Mouse (Mus musculus) right cerebral cortex, postnatal 10 days (tissue): ENCODE data around the gene Cyba.
A peak's percentile ranks its signal among the peaks of the same experiment; 100 is the strongest.

Source experiments
- DNase-seq, 2 experiments: peaks; one replicate each; pipeline ENCODE4 v3.0.0; 2021; ENCODE audit warnings: low spot score in 2 of 2

Gene Cyba

DNA sequence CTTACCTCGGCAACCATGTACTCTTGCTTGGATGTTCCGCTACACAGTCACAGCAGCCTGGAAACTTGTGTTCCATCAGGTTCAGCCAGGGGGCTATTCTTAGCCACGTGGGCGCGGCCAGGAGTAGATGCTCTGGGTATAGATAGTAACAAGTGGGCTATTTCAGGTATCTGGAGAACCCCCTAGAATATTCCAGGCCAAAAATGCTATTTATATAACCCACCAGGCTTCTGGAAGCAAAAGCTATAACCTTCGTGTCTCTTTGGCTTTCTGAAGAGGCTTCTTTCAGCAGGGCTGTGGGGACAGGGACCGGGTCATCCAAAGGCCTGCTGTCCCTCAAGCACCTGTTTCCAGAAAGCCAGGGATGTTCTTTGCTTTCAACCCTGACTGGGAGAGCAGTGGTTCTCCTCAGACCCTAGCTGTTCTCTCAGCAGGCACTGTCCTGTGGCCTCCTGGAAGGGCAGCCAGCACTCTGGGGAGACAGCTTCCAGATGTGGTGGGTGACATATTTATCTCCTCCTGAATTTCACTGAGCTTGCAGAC, 18.5 kb upstream of the Cyba start:
- no peak for DNase-seq

DNA sequence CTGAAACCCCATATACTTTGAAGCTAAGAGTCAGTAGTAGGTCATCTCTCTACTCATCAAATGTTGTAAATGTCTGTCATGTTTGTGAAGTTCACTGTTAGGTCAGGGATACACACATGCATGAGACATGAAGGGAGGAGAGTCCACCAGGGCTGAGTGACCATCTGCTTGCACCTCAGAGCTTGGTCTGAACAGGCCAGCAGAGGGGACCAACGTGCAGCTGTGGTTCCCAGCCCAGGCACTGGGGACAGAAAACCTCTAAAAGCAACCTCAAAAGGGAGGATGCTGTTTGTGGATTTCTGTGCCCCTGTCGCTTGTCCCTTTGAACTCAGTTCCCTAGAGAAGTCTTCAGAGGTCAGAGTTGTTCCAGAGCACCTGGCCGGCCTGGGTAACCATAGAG, 12.5 kb upstream of the Cyba start:
- DNase-seq = peak in 1 of 2 experiments; percentile 22

DNA sequence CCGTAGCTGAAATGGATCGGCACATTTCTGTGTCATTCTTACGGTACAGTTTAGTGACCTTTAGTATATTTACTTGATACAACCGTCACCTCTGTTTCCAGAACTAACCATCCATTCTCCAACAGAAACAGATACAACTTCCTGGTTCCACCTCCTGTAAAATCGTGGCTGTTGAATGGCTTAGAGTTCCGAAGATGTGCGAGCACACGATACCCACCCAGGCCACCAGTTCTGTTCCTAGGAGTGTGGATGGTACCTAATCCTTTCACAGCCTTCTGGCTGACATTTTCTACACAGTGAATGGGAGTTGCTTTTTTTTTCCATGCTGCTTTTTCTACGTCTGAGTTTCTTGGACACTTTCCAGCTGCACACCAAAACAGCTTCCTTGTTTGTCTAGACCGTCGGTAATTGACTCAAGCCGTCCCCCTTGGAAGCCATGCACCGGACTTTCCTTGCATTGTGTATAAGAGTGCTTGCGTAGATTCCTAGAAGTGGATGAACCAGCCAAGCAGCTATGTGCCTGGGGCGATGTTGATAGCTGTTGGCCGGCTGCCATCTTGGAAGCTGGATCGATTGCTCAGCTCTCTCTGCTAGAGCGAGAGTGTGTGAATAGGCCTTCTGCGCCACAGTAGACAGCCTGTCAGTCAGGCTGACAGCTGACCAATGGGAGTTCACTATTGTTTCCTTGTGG, 11.5 kb upstream of the Cyba start:
- DNase-seq = peak; percentile 90 to 93

DNA sequence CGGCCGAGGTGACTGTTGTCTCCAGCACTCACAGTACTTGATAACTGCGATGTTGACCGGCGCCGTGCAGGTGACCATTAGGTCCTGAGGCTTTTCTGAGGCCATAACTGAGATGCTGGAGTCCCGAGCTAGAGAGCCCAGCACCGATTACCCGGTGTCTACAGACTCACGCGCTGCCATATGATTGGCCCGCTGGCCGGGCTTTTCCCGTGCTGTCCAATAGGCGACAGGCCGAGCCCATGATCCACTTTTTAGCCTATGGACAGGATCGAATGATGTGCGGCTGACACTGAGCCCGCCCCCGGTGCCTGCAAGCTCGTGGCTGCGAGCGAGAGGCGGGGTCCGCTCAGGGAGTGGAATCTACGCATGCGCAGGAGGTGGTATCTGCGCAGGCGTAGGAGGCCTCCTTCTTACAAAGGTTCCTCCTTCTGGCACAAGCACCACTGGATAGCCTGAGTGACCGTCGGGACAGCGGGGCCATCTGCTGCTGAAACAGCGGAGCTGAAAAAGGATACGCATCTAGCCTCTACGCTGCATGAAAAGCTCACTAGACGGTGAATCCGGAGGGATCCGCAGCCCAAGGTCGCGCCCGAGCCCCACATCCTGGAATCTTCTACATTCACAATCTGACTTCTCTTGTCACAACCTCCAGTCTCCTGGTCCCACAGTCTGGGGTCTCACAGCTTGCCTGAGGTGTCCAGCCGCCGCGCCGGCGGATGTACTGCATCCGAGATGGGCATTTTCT, 10.7 kb upstream of the Cyba start, which contains the start of gene Mvd:
TSS of gene Mvd (minus strand) at position 161 of the 745 bp plus-strand sequence.
- peak; percentile 100 for DNase-seq

DNA sequence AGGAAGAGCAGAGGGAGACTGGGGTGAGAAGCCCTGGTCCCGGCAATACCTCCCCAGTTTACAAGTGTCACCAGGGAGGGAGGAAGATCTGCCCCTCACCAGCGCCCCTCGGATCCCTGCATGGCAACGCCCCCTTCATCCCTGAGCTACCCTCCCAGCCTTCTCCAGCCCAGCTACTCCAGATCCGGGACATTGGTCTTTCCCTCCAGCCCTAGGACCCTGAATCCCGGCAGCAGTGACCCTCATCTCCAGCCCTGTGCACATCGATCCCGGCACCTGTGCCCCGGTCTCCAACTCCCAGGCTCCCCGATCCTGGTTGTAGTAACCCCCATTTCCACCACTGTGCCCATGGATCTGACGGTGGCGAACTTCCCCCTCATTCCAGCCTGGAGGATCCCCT, 10.1 kb upstream of the Cyba start:
- no peak for DNase-seq

DNA sequence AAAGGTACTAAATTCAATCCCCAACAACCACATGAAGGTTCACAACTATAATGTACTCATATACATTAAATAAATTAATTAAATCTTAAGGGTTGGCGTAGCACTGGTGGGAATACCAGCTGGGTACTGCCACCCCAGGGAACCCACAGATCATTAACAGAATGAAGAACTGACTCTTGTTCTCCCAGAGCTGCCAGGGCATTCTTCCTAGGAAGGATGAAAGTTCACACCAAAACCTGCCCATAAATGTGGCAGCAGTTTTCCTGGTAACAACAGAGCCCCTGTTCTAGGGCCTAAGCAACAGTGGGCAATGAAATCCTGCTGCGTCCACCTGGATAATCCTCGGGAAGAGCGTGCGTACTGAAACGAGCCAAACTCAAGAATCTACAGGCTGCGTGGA, 9.6 kb upstream of the Cyba start:
- DNase-seq = no peak

DNA sequence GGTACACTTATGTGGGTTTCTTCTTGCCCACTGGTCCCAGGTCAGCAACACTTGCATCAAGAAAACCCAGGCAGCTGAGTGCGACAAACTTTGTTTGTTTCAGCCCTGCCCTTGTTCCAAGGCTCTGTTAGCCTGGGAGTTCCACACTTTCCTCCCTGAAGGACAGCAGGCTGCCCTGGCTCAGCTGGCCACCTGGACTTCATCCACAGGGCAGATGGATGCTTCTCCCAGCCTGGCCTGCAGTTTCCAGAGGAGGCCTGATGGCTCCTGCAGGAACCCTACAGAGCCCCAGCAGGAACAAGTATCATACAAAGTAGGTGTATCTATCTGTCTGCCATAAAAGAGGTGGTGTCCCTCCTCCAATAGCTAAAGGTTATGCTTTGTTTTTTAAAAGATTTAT, 8.6 kb upstream of the Cyba start:
- DNase-seq = peak in 1 of 2 experiments; percentile 20

DNA sequence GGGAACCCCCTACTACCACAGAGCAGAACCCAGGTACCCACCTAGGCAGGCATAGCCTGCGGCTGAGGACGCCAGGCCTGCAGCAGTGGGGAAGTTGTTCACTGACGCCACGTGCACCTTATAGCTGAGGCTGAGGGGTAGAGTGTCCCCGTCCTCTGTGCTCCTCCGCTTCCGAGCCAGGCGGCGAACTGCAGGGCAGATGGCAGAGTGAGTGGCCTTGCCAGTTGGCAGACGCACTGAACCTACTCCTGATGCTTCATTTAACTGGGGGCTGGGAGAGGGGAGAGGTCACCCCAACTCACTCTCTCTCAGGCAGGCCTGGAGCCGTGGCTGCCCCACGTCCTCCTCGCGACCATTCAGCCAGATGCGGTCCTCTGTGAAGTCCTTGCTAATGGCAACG, 6.6 kb upstream of the Cyba start:
- DNase-seq = no peak

DNA sequence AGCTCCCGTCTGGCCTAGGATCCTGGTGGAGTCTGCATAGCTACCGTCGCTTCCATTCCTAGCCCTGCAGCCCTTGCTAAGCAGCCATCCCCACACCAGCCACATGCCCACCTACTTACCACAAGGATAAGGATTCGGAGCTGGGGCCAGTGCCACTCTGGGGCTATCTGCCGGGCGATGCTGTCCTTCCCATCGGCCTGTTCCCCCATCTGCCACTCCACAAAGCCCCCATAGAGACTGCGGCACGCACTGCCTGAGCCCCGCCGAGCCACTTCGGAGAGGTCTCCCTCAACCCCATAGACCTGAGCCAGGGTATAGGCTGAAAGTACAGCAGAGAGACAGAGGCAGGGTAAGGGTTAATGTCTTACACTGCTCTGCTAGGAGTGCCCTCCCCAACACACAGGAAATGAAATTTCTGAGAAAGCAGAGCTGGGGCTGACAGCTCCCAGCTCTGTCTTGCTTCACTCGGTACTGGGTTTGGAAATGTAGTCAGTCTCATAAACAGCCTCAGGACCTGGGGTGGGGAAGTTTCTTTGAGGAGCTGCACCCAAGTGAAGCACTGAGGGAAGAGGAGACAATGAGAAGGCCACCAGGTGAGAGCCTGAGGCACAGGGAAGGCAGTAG, 5.1 kb upstream of the Cyba start:
- no peak for DNase-seq

DNA sequence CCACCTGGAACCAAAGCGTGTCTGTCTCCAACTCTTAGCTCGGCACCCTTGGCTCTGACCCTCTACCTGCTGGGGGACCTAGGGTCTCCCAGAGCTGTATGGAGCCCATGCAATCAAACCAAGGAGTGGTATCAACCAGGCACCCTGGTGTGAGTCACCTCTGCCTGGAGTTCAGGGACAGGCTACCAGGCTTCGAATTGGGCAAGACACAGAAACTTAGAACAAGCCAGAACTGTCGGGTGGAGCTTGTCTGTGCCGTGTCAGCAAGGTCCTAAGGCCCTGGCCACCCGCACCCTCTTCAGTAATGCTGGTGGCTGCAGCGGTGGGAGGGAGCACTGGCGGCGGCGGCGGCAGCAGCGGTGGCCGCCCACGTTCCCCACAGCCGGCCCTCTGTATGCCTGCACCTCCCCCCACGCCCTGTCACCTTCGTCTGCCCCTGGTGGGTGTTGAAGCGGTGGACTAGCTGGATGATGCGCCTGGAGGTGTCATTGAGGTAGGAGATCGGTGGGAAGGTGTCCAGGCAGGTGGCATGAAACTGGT, 3.9 kb upstream of the Cyba start:
- DNase-seq = no peak

DNA sequence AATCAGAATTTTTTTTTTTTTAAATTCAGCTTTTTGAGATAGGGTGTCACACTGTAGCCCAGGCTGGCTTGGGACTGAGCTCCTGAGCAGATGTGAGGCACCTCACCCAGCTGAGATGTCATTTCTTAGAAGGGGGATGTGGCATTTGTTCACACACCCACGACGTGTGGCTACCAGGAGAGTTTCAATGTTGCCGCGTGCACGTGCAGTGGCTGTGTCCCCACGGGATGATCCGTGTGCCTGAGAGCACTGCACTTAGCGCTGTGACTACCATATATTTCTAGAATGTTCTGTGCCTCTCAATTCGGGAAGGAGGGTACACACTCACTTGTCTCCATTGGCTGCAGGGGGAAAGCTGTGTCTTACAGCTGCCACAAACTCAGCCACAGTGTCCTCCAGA, 3.4 kb upstream of the Cyba start:
- no peak for DNase-seq

DNA sequence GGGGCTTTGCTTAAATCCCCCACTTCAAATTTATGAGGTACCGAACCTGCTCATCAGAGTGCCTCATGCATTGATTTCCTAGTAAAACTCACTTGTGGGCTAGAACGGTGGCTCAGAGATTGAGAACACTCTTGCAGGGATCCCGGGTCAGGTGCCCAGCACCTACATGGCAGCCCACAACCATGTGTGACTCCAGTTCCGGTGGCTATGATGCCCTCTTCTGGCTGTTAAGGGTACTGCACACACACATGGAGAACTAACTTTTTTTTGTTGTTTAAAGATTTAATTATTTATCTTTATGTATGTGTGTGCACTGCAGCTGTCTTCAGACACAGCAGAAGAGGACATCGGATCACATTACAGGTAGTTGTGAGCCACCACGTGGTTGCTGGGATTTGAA, 2.6 kb upstream of the Cyba start:
- DNase-seq = no peak

DNA sequence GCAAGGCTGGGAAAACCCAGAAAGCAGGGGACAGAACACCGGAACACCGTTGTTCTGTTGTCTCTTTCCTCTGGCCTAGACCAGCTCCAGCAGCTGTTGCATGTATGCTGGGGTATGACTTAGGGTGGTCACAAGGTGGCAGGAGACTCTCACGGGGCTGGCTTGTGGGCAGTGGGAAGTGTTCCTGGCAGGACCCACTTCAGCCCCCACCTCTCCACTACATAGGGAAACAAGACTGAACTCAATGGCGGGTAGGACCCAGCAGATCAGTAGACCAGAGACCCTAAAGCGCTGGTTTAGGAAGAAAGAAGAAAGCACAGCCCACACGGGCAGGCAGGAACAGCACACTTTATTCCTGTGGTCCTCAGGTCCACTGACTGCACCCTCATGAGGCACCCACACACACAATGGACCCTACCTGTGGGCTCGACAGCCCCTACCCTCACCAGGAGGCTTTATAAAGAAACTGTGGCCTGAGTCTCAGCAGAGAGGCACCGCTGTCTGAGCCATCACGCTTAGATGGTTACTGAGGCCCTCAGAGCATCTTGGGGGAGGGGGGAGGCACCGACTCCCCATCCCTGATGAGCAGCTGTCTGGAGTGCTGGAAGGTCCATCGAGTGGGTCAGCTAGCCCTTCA, 657 bp upstream of the Cyba start:
- no peak for DNase-seq

DNA sequence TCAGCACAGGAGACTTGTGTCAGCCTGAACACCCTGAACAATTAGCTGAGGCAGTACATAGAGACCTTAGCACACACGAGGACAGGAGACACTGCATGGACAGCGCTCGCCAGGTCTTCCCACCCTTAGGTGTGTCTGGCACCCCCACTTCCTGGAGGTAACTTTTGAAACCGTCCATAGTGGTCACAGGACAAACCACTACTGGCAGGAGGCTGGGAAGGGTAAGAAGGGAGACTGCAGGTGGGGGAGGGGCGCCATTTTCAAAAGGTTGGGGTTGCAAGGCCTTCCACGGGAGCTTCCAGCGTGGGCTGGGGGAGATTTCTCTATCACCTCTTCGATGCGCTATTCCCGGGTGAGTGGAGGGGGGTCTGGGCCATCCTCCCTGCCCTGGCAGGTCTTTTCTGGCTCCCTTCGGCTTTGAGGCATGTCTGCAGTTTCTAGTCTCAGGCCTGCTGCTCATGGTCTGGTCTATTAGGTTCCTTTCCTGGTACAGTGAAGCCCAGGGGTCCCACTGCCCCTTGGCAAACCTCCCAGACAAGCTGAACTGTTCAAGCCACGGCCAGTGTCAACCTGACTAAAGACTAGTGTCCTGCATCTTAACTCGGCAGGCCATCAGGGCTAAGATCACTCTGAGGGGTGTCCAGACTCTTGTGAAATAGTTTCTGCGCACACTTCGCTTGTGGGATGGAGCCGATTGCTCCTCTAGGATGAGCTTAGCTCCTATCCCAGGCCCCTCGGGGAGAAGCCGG, 862 bp downstream of the Cyba start:
- DNase-seq = no peak

DNA sequence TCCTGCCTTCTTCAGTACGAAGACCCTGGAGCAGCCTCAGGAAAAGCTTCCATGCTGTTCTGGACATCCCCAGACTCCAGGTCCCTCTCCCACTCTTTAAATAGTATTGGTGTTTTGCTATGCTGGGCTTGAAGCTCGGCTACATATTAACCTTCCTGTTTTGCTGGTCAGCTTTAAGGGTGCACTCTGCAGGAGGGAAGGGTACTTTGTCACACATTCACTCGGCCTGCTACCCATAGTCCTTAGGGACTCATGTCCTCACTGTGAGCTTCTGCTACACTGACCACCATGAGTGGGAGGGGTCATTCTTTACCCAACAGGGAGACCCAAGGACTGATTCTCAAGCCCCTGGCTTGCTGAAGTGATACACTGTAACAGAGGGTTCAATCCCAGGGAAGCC, 2.1 kb downstream of the Cyba start:
- DNase-seq = no peak

DNA sequence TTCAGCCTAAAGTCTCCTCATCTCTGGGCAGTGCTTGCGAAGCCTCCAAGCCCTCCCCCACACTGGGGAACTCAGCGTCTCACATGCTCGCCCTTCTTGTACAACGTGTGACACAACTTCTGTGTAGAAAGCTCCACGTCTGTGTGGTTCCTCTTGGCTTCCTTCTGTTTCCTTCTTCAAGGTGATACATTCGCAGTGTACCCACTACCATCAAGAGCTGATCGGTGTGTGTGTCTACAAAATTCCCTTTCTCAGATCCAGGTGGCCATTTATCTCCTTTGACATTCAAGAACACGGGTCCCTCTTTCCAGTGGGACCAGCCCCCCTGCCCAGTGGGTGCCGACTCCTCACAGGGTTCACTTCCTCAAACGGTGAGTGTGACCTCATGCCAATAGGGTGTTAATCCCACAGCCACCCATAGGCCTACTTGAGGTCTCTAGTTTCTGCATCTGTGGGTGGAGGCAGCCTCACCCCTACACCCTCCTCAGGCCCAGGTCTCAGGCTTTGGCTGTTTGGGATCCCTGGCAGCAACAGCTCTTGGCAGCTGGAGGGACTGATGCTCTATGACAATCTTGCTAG, 2.6 kb downstream of the Cyba start:
- DNase-seq = no peak

DNA sequence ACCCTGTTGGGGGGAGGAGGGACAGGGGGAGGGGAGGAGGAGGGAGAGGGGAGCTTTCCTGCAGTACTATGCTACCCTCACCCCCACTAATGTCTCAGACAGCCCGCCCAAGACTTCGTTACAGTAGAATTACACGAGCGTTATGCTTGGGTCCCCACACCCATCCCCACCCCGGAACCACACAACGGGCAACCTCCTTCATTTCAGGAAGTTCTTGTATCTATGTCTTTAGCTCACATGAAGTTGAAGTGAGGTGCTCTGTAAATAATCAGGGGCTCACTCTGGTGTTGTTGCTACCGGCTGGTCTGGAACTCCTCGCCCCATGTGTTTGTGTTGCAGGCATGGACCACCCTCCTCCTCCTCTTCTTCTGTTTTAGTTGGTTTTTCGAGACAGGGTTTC, 4.6 kb downstream of the Cyba start:
- DNase-seq = no peak

DNA sequence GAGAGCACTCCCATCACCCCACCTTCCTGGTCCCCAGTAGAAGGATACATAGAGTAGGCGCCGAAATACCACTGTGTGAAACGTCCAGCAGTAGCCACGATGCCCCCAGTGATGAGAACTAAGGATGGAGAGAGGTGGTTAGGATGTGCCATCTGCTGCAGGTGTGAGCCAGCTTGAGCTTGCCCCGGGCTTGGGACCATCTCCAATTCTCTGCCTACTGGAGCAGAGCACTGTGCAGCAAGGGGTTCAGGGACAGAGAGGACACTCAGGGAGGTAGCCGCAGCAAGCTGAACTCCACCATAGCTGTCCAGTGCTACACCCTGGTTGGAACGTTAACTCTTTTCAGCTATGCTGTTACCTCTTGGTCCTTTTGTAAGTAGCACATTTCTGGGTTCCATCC, 5.1 kb downstream of the Cyba start:
- DNase-seq = no peak

DNA sequence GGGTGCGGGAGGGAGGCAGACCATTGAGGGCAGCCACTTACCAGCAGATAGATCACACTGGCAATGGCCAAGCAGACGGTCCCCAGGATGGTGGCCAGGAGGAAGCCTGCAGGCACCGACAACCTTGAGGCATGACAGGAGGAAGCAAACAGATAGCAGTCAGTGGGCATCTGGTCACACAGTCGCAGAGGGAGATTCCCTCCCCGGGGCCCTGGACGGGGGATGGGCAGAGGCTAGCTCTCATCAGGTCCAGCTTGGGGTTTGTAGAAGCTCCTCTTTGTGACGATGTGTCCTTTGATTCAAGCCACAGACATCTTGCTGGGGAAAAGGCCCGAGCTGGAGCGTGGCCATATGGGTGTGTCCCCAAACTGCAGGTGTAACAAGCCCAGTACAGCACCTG, 6.6 kb downstream of the Cyba start:
- no peak for DNase-seq

DNA sequence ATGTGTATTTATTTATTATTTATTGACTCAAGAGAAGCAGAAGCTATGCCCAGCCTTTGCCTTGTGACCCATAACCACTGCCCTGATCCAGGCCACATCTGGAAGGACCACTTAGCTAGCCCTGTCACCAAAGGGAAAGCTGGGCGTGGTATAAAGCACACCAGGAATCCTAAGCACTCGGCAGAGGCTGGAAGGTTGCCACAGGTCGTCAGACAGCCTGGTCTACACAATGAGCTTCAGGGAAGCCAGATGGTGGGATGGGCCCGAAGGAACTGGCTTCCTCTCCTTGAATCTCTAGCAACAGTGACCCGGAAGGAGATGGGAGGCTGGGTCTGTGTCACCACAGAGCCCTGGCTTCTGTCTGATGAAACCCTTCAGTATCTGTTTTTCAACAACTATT, 9.1 kb downstream of the Cyba start:
- DNase-seq = no peak

DNA sequence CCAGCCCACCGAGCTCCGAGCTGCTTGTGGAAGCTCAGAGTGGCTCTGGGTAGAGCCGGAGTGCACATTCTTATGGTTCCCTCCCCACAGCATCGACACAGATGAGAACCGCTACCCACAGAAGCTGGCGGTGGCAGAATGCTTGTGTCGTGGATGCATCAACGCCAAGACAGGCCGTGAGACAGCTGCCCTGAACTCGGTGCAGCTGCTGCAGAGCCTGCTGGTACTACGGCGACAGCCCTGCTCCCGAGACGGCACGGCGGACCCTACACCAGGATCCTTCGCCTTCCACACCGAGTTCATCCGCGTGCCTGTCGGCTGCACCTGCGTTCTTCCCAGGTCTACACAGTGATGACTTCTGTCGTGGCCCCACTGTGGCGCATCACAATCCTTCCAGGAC, 9.5 kb downstream of the Cyba start:
- no peak for DNase-seq
